Mouse (Mus musculus) MEL (cell line): ENCODE measurements around the gene Nelfcd. TPM values are rescaled to one million over a fixed set of nuclear protein-coding genes. Genes with fewer than 3 reads are reported as not detected.

ENCODE experiments used
- DNase-seq: peaks from one replicate; pipeline ENCODE4 v3.0.0; 2011; ENCODE audit warnings: low read depth, low spot score
- H3K27ac ChIP-seq: 2 replicates; pipeline ENCODE4 v1.5.1; 2012; ENCODE audit warnings: low read depth, mild to moderate bottlenecking, control low read depth, low read length, moderate library complexity; ENCODE audit not compliant: control insufficient read depth
- H3K27me3 ChIP-seq, 2 experiments: fragments of 150-350 bp in 1 of 2; sonication (generic) in 1 of 2; 2 replicates each; pipeline ENCODE4 v1.6.1; 2012; ENCODE audit warnings: low read length in 2 of 2, mild to moderate bottlenecking in 2 of 2, improper control_type of control experiment in 1 of 2, moderate library complexity in 1 of 2; ENCODE audit not compliant: insufficient read depth in 2 of 2, control insufficient read depth in 1 of 2
- H3K36me3 ChIP-seq, 2 experiments: 2 replicates each; pipeline ENCODE4 v1.6.1; 2012 to 2014; ENCODE audit warnings: low read length in 2 of 2, improper control_type of control experiment in 1 of 2, inconsistent platforms in 1 of 2, mild to moderate bottlenecking in 1 of 2; ENCODE audit not compliant: insufficient read depth in 2 of 2, control insufficient read depth in 1 of 2
- H3K4me1 ChIP-seq, 2 experiments: fragments of 150-350 bp in 1 of 2; sonication (generic) in 1 of 2; 2 replicates each; pipeline ENCODE4 v1.6.1; 2012; ENCODE audit warnings: low read length in 2 of 2, improper control_type of control experiment in 1 of 2, mild to moderate bottlenecking in 1 of 2; ENCODE audit not compliant: insufficient read depth in 2 of 2, control insufficient read depth in 1 of 2
- H3K4me3 ChIP-seq, 2 experiments: fragments of 150-350 bp in 1 of 2; sonication (generic) in 1 of 2; 2 replicates each; pipeline ENCODE4 v1.5.1; 2012; ENCODE audit warnings: low read depth in 2 of 2, low read length in 2 of 2, mild to moderate bottlenecking in 2 of 2, moderate library complexity in 2 of 2, control low read depth in 1 of 2, improper control_type of control experiment in 1 of 2; ENCODE audit not compliant: control insufficient read depth in 1 of 2, insufficient read depth in 1 of 2
- H3K79me2 ChIP-seq: 2 replicates; pipeline ENCODE4 v1.6.1; 2012; ENCODE audit warnings: mild to moderate bottlenecking, low read length, moderate library complexity; ENCODE audit not compliant: control insufficient read depth, poor library complexity, insufficient read depth
- H3K9ac ChIP-seq: 2 replicates; pipeline ENCODE4 v1.6.1; 2012; ENCODE audit warnings: low read depth, mild to moderate bottlenecking, control low read depth, low read length, moderate library complexity; ENCODE audit not compliant: control insufficient read depth, poor library complexity, severe bottlenecking
- H3K9me3 ChIP-seq: fragments of 150-350 bp; sonication (generic); replicated peaks from 2 replicates; pipeline ENCODE4 v1.6.1; 2012; ENCODE audit warnings: mild to moderate bottlenecking, low read length, improper control_type of control experiment, moderate library complexity; ENCODE audit not compliant: insufficient read depth
- CHD2 ChIP-seq: IDR thresholded peaks from 2 replicates; pipeline ENCODE4 v1.6.1; 2011; ENCODE audit warnings: low read length, improper control_type of control experiment
- CTCF ChIP-seq, 3 experiments: IDR thresholded peaks in 2 of 3; conservative IDR thresholded peaks in 1 of 3; 2 replicates each; pipeline ENCODE4 v1.5.1; 2011 to 2012; ENCODE audit warnings: low read length in 3 of 3, low read depth in 2 of 3, mild to moderate bottlenecking in 2 of 3, improper control_type of control experiment in 1 of 3, inconsistent platforms in 1 of 3, mixed read lengths in 1 of 3, moderate library complexity in 1 of 3; ENCODE audit not compliant: control insufficient read depth in 1 of 3, insufficient read depth in 1 of 3, poor library complexity in 1 of 3, severe bottlenecking in 1 of 3
- E2F4 ChIP-seq: IDR thresholded peaks from 2 replicates; pipeline ENCODE4 v1.6.1; 2011; ENCODE audit warnings: low read depth, low read length, improper control_type of control experiment, borderline replicate concordance
- GATA1 ChIP-seq: IDR thresholded peaks from 2 replicates; pipeline ENCODE4 v1.6.1; 2011; ENCODE audit warnings: low read depth, low read length, improper control_type of control experiment
- JUND ChIP-seq: IDR thresholded peaks from 2 replicates; pipeline ENCODE4 v1.6.1; 2011; ENCODE audit warnings: low read depth, mild to moderate bottlenecking, improper control_type of control experiment, low read length
- MAFK ChIP-seq: IDR thresholded peaks from 2 replicates; pipeline ENCODE4 v1.6.1; 2011; ENCODE audit warnings: low read depth, mild to moderate bottlenecking, low read length, improper control_type of control experiment, borderline replicate concordance
- MEF2A ChIP-seq: IDR thresholded peaks from 2 replicates; pipeline ENCODE4 v1.6.1; 2014; ENCODE audit warnings: low read depth, mild to moderate bottlenecking, inconsistent platforms, low read length, improper control_type of control experiment; ENCODE audit not compliant: poor library complexity, insufficient replicate concordance, severe bottlenecking; ENCODE audit errors: extremely low read depth
- MXI1 ChIP-seq: IDR thresholded peaks from 2 replicates; pipeline ENCODE4 v1.6.1; 2011; ENCODE audit warnings: mild to moderate bottlenecking, low read depth, low read length, improper control_type of control experiment
- MYB ChIP-seq: IDR thresholded peaks from 2 replicates; pipeline ENCODE4 v1.6.1; 2011; ENCODE audit warnings: mild to moderate bottlenecking, low read depth, low read length, improper control_type of control experiment
- NELFE ChIP-seq: IDR thresholded peaks from 2 replicates; pipeline ENCODE4 v1.6.1; 2011; ENCODE audit warnings: low read depth, low read length, improper control_type of control experiment
- POLR2A ChIP-seq, 2 experiments: IDR thresholded peaks; 2 replicates each; pipeline ENCODE4 v1.6.1; 2011 to 2012; ENCODE audit warnings: low read length in 2 of 2, mild to moderate bottlenecking in 2 of 2, control low read depth in 1 of 2, improper control_type of control experiment in 1 of 2, low read depth in 1 of 2, moderate library complexity in 1 of 2; ENCODE audit not compliant: control insufficient read depth in 1 of 2, insufficient read depth in 1 of 2, poor library complexity in 1 of 2
- POLR2AphosphoS2 ChIP-seq: IDR thresholded peaks from 2 replicates; pipeline ENCODE4 v1.6.1; 2011; ENCODE audit warnings: low read length, improper control_type of control experiment
- RAD21 ChIP-seq: IDR thresholded peaks from 2 replicates; pipeline ENCODE4 v1.6.1; 2011; ENCODE audit warnings: mild to moderate bottlenecking, low read depth, low read length, improper control_type of control experiment
- SIN3A ChIP-seq: IDR thresholded peaks from 2 replicates; pipeline ENCODE4 v1.6.1; 2012; ENCODE audit warnings: low read length, improper control_type of control experiment, inconsistent platforms
- SMC3 ChIP-seq: IDR thresholded peaks from 2 replicates; pipeline ENCODE4 v1.6.1; 2011; ENCODE audit warnings: low read depth, low read length, improper control_type of control experiment
- TAL1 ChIP-seq: IDR thresholded peaks from 2 replicates; pipeline ENCODE4 v1.6.1; 2012; ENCODE audit warnings: mild to moderate bottlenecking, inconsistent platforms, low read length, moderate library complexity, mixed read lengths
- TBP ChIP-seq: IDR thresholded peaks from 2 replicates; pipeline ENCODE4 v1.8.0; 2011; ENCODE audit warnings: low read depth, low read length, improper control_type of control experiment
- TCF12 ChIP-seq: IDR thresholded peaks from 2 replicates; pipeline ENCODE4 v1.6.1; 2014; ENCODE audit warnings: low read depth, mild to moderate bottlenecking, inconsistent platforms, low read length, improper control_type of control experiment, moderate library complexity
- UBTF ChIP-seq: IDR thresholded peaks from 2 replicates; pipeline ENCODE4 v1.6.1; 2012; ENCODE audit warnings: low read depth, mild to moderate bottlenecking, inconsistent platforms, low read length, improper control_type of control experiment, moderate library complexity, borderline replicate concordance; ENCODE audit not compliant: insufficient read depth
- ZMIZ1 ChIP-seq: IDR thresholded peaks from 2 replicates; pipeline ENCODE4 v1.6.1; 2012; ENCODE audit warnings: low read depth, mild to moderate bottlenecking, inconsistent platforms, low read length, improper control_type of control experiment, moderate library complexity
- ZNF384 ChIP-seq: IDR thresholded peaks from 2 replicates; pipeline ENCODE4 v1.6.1; 2012; ENCODE audit warnings: low read depth, mild to moderate bottlenecking, inconsistent platforms, low read length, improper control_type of control experiment
- polyA plus RNA-seq, 2 experiments: library from polyadenylated mRNA; stranded (reverse) in 1 of 2; unstranded in 1 of 2; fragments of >175 nt in 1 of 2; fragments of >200 nt in 1 of 2; gene quantifications; 2 replicates each; pipeline versions ENCODE4 v1.2.1 to v1.2.4; 2012; ENCODE audit warnings: low replicate concordance in 2 of 2, low read depth in 1 of 2; ENCODE audit not compliant: insufficient read length in 2 of 2, insufficient read depth in 1 of 2, missing spikeins in 1 of 2
- total RNA-seq: library from RNA; depleted of rRNA; stranded (reverse); fragments of 300-350 nt; gene quantifications from 2 replicates; pipeline ENCODE4 v1.2.3, GENCODE M21; 2012

Gene Nelfcd
- total and polyA plus RNA-seq, 3 experiments: 46.8 to 89.0 (median 74.8) TPM

DNA sequence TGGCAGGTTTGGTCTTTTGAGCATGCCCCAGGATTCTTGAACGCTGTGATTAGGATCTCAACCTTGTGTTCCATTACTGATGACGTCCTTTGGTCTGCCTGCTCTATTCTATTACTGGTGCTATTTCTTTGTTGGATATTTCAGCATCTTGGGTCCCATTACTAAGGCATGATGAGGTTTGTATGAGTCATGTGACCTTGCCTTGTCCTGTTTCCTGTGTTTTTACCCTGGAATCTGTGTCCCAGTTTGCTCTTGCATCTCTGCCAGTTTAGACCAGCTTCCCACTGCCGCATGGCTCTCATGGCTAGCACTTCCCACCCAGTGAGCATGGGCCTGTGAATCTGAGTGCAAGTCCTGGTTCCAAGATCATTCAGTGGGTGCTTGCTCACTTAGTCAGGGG is 23.7 kb upstream of the Nelfcd start:
- Histone ChIP-seq H3K27ac (no peak overlapping the region), H3K4me1 (no peaks in the 10 kb centered on the region), H3K79me2 (no peaks in the 10 kb centered on the region), H3K9me3 (no peaks in the 10 kb centered on the region), H3K4me3 (no peak overlapping the region), H3K36me3 (no peaks in the 10 kb centered on the region), H3K27me3 (peaks cover 1% of the 10 kb centered on the region in 2 experiments; a peak in 2 of 4 replicates), H3K9ac (no peak overlapping the region)
- DNase-seq: no peak
- TF ChIP-seq MAFK: no peak

- DNase-seq: no peak
- TF ChIP-seq TBP: no peak
- TF ChIP-seq MXI1: no peak
- TF ChIP-seq CTCF (IDR thresholded peaks at IDR 0.05 in 2 of 3, conservative IDR thresholded peaks at IDR 0.05 in 1 of 3; ENCODE audit: control insufficient read depth in 1 of 3, insufficient read depth in 1 of 3, low read depth in 2 of 3, low read length in 3 of 3, poor library complexity in 1 of 3, severe bottlenecking in 1 of 3): no peak
- TF ChIP-seq GATA1: no peak
- TF ChIP-seq SIN3A: no peak
- TF ChIP-seq CHD2: no peak
- TF ChIP-seq NELFE: no peak
- TF ChIP-seq SMC3: no peak
- no peak for TF ChIP-seq MYB
- TF ChIP-seq POLR2AphosphoS2: no peak
- no peak for TF ChIP-seq TAL1
- TF ChIP-seq E2F4: no peak
- TF ChIP-seq ZMIZ1: no peak
- no peak for TF ChIP-seq ZNF384
- no peak for TF ChIP-seq JUND
- no peak for TF ChIP-seq MEF2A
- no peak for TF ChIP-seq UBTF
- TF ChIP-seq TCF12: no peak
- no peak for TF ChIP-seq POLR2A (IDR thresholded peaks at IDR 0.05; ENCODE audit: control insufficient read depth in 1 of 2, insufficient read depth in 1 of 2, low read depth in 1 of 2, low read length in 2 of 2, poor library complexity in 1 of 2)
- TF ChIP-seq RAD21: no peak
- Histone ChIP-seq H3K9me3 (no peaks in the 10 kb centered on the region), H3K36me3 (no peaks in the 10 kb centered on the region), H3K4me3 (no peak overlapping the region), H3K4me1 (no peaks in the 10 kb centered on the region), H3K27ac (no peak overlapping the region), H3K27me3 (peaks cover 1% of the 10 kb centered on the region in 2 experiments; a peak in 2 of 4 replicates), H3K79me2 (no peaks in the 10 kb centered on the region), H3K9ac (no peak overlapping the region)
Observed at GRCm38 (mm10) chr2:174392554-174392953, 23.1 kb upstream of the Nelfcd start.
